Mouse (Mus musculus) brain, embryonic 14.5 days (tissue): Measurements from ENCODE around the gene Csrp1.

Experiments used
- CTCF ChIP-seq: fragments of 200-500 bp; IDR thresholded peaks from 2 replicates; pipeline ENCODE4 v1.5.1; 2012; ENCODE audit warnings: inconsistent platforms, mild to moderate bottlenecking, moderate library complexity, borderline replicate concordance; ENCODE audit not compliant: insufficient read depth, insufficient read length; ENCODE audit errors: extremely low read depth
- POLR2A ChIP-seq: fragments of 200-500 bp; IDR thresholded peaks from 2 replicates; pipeline ENCODE4 v1.6.1; 2012; ENCODE audit warnings: mild to moderate bottlenecking, inconsistent platforms, borderline replicate concordance; ENCODE audit not compliant: poor library complexity, insufficient read depth, insufficient read length, severe bottlenecking; ENCODE audit errors: extremely low read depth

- TF ChIP-seq CTCF, result no peak
- TF ChIP-seq POLR2A, result no peak
These were observed 3.2 kb downstream of the Csrp1 start for GRCm38 (mm10) chr1:135723016-135723415.
